Mouse (Mus musculus): ENCODE results near the gene Gm14419. TPM values are rescaled to one million over a fixed set of nuclear protein-coding genes. Genes with fewer than 3 reads are reported as not detected.
"Not testable (repeated sequence)": the region's sequence is repeated elsewhere in the genome, so short reads cannot be mapped to it uniquely, and the experiment has no call there.

Gm14419 gene
- polyA plus RNA-seq (2016; fragmentation: Nextera tagmentation; extraction: Ambion mirVana), result 9.0 and 9.9 TPM in 2 replicates

GRCm38 (mm10) chr2:177000656-177001055 lies at the start of gene Gm14419:
Gene Gm14419, plus strand, starts transcription at chr2:177000956.
- H3K4me3 ChIP-seq; H3K9me3 ChIP-seq (replicated peaks); ATAC-seq (ENCODE audit: low FRiP score); H3K4me1 ChIP-seq; H3K27ac ChIP-seq; H3K4me2 ChIP-seq (replicated peaks); H3K27me3 ChIP-seq; H3K9ac ChIP-seq; H3K36me3 ChIP-seq: not testable (repeated sequence)
- WGBS, result no CpG with 5 or more reads among the region's 6 CpGs

Other genes with a start within 250 kb of the Gm14419 start
- 9.2 and 15.0 TPM in 2 replicates for gene Gm14295, start 202.3 kb upstream of the Gm14419 start, polyA plus RNA-seq (2016; fragmentation: Nextera tagmentation; extraction: Ambion mirVana)
- gene Gm14408, start 169.8 kb upstream of the Gm14419 start, polyA plus RNA-seq (2016; fragmentation: Nextera tagmentation; extraction: Ambion mirVana), result not detected in 2 replicates
- gene Gm14296, start 73.1 kb upstream of the Gm14419 start, polyA plus RNA-seq (2016; fragmentation: Nextera tagmentation; extraction: Ambion mirVana), result 12.2 and 12.4 TPM in 2 replicates
- gene Gm14401, start 73.4 kb downstream of the Gm14419 start, polyA plus RNA-seq (2016; fragmentation: Nextera tagmentation; extraction: Ambion mirVana), result not detected in 2 replicates
- 30.8 and 32.3 TPM in 2 replicates for gene Gm14410, start 205.5 kb downstream of the Gm14419 start, polyA plus RNA-seq (2016; fragmentation: Nextera tagmentation; extraction: Ambion mirVana)